In genomic region chr12:113146112-113147057, GRCm38 (mm10) we compare ENCODE assay signal across 8 mouse cellular contexts. TPM values are rescaled to one million over a fixed set of nuclear protein-coding genes. Genes with fewer than 3 reads are reported as not detected.
DNase-seq lines count a peak whose midpoint lies in the region; ATAC-seq and TF ChIP-seq lines count a peak whose summit lies in the region.

Crip1 (plus strand) TSS chr12:113146316.

- TF ChIP-seq CTCF in lung, adult 2 months (IDR thresholded peaks at IDR 0.05; ENCODE audit: insufficient read depth, low read length) = peak; percentile 79

- peak within 1 kb of the TSS; percentile 53 for H3K9ac ChIP-seq in ES-E14 (ENCODE audit: insufficient read depth, low read depth, low read length, poor library complexity, severe bottlenecking)
- no peak within 1 kb of the TSS for H3K9ac ChIP-seq in forebrain, embryonic 15.5 days (replicated peaks)
- H3K9ac ChIP-seq in neural tube, embryonic 14.5 days (replicated peaks; ENCODE audit: low read depth, low read length) = no peak within 1 kb of the TSS

- 10% methylated on average over 45 of the region's 45 CpGs for WGBS in forebrain, embryonic 15.5 days
- 6% methylated on average over 45 of the region's 45 CpGs for WGBS in lung, adult 2 months
- WGBS in neural tube, embryonic 14.5 days = 8% methylated on average over 45 of the region's 45 CpGs

- in situ Hi-C loops in ES-E14 (cut with MboI; ENCODE audit: low sequenced_read_pairs in 2 of 2, unreplicated experiment in 2 of 2) = no loop called here

- peak within 1 kb of the TSS; percentile 11; the same call in 1 of the 2 replicates for H3K4me2 ChIP-seq in forebrain, embryonic 15.5 days (replicated peaks)
- no peak within 1 kb of the TSS for H3K4me2 ChIP-seq in neural tube, embryonic 14.5 days (ENCODE audit: low read depth, low read length)

- H3K4me3 ChIP-seq in ES-E14 (ENCODE audit: insufficient read depth in 1 of 2, low read depth in 1 of 2, low read length in 2 of 2, poor library complexity in 1 of 2, severe bottlenecking in 1 of 2) = peak within 1 kb of the TSS; percentile 8 to 56; a peak in 3 of 4 replicates
- H3K4me3 ChIP-seq in forebrain, embryonic 15.5 days = no peak within 1 kb of the TSS
- H3K4me3 ChIP-seq in lung, adult 2 months (replicated peaks; ENCODE audit: extremely low read depth, low read depth, low read length) = peak within 1 kb of the TSS; percentile 49
- no peak within 1 kb of the TSS for H3K4me3 ChIP-seq in neural tube, embryonic 14.5 days (ENCODE audit: low read depth, low read length)

- peak; percentile 41; the same call in 1 of the 2 replicates for TF ChIP-seq POLR2A in lung, adult 2 months (IDR thresholded peaks at IDR 0.05; ENCODE audit: borderline replicate concordance, extremely low read depth, low read depth, low read length)

- peaks cover 4 to 51% of the 10 kb centered on the region in 2 experiments for H3K4me1 ChIP-seq in ES-E14 (ENCODE audit: control insufficient read depth in 2 of 2, insufficient read depth in 2 of 2, low read length in 2 of 2, poor library complexity in 1 of 2)
- peaks cover 29% of the 10 kb centered on the region for H3K4me1 ChIP-seq in forebrain, embryonic 15.5 days
- peaks cover 59% of the 10 kb centered on the region for H3K4me1 ChIP-seq in lung, adult 2 months (ENCODE audit: control insufficient read depth, insufficient read depth, low read length)
- peaks cover 22% of the 10 kb centered on the region for H3K4me1 ChIP-seq in neural tube, embryonic 14.5 days (ENCODE audit: control insufficient read depth, insufficient read depth, low read length)

- peaks cover 5% of the 10 kb centered on the region; the same call in 1 of the 2 replicates for H3K27me3 ChIP-seq in forebrain, embryonic 15.5 days
- no peaks in the 10 kb centered on the region for H3K27me3 ChIP-seq in neural tube, embryonic 14.5 days (ENCODE audit: control insufficient read depth, insufficient read depth, low read length)

- ATAC-seq in forebrain, embryonic 15.5 days (replicated peaks) = no peak
- ATAC-seq in neural tube, embryonic 14.5 days (ENCODE audit: low read depth) = no peak; the same call in 1 of the 2 replicates

- H3K9me3 ChIP-seq in ES-E14 (ENCODE audit: control insufficient read depth, insufficient read depth, low read depth, low read length) = no peaks in the 10 kb centered on the region
- H3K9me3 ChIP-seq in forebrain, embryonic 15.5 days = no peaks in the 10 kb centered on the region
- no peaks in the 10 kb centered on the region for H3K9me3 ChIP-seq in neural tube, embryonic 14.5 days (ENCODE audit: control insufficient read depth, low read length)

- H3K36me3 ChIP-seq in ES-E14 (ENCODE audit: control insufficient read depth, insufficient read depth, low read length, poor library complexity, severe bottlenecking) = peaks cover 21% of the 10 kb centered on the region
- peaks cover 18% of the 10 kb centered on the region for H3K36me3 ChIP-seq in forebrain, embryonic 15.5 days
- H3K36me3 ChIP-seq in neural tube, embryonic 14.5 days (ENCODE audit: control insufficient read depth, insufficient read depth, low read length) = no peaks in the 10 kb centered on the region

- peak; percentile 86 for DNase-seq in ES-E14 (ENCODE audit: low read depth, low spot score)
- DNase-seq in cerebellum, adult 11-12 months = peak; percentile 83
- DNase-seq in heart, postnatal 10 days = peak; percentile 90 to 95
- DNase-seq in kidney, postnatal 4 days = peak; percentile 91 to 92
- peak; percentile 91 for DNase-seq in lung, adult 2 months
- peak; percentile 87 for DNase-seq in testis, postnatal 10 days (ENCODE audit: low spot score)

- intact Hi-C loops in heart, postnatal 10 days (cut with DNase I) = no loop called here

- H3K27ac ChIP-seq in ES-E14 (ENCODE audit: insufficient read depth, low read depth, low read length, poor library complexity, severe bottlenecking) = no peak within 1 kb of the TSS; the same call in 1 of the 2 replicates
- H3K27ac ChIP-seq in forebrain, embryonic 15.5 days (replicated peaks) = peak within 1 kb of the TSS; percentile 22; the same call in 1 of the 2 replicates
- no peak within 1 kb of the TSS for H3K27ac ChIP-seq in neural tube, embryonic 14.5 days (ENCODE audit: low read depth, low read length)

TF ChIP-seq in ES-E14, 5 proteins besides CTCF, POLR2A, EP300 and RAD21:
- TF ChIP-seq ZC3H11A (IDR thresholded peaks at IDR 0.05; ENCODE audit: borderline replicate concordance, low read depth, low read length) (peak; percentile 32; the same call in 1 of the 2 replicates), HCFC1 (IDR thresholded peaks at IDR 0.05; ENCODE audit: borderline replicate concordance, insufficient read depth, low read length) (no peak)

RNA-seq across cellular contexts. Expression of gene Crip1, which starts in this region (rescaled TPM):
- total RNA-seq in ES-E14 (2012; rRNA removed) = 173 and 210 TPM in 2 replicates
- polyA plus RNA-seq in forebrain, embryonic 15.5 days (2015; fragmentation: Nextera tagmentation; extraction: Ambion mirVana) = 29.1 and 31.5 TPM in 2 replicates
- 100 to 1,000 TPM; 260 to 267 TPM for total RNA-seq in heart, postnatal 10 days (2021)
- polyA plus RNA-seq in lung, adult 2 months (2012; rRNA removed) = 746 and 1,492 TPM in 2 replicates
- 11.7 and 46.0 TPM in 2 replicates for polyA plus RNA-seq in neural tube, embryonic 14.5 days (2014; fragmentation: Nextera tagmentation; extraction: Ambion mirVana)

Comparison
In these comparisons a context has a peak if more than half of its experiments do, and no peak if none do; other contexts are left out.
1. RNA of gene Crip1 (polyA plus RNA-seq): 746 to 1,492 TPM in lung, adult 2 months; 29.1 to 31.5 TPM in forebrain, embryonic 15.5 days and 11.7 to 46.0 TPM in neural tube, embryonic 14.5 days; every median in the first group is over 10 times any median in the second.
2. H3K4me3 ChIP-seq: peak in ES-E14 (2 of 2) and lung, adult 2 months (single experiment); none in forebrain, embryonic 15.5 days (single experiment) and neural tube, embryonic 14.5 days (single experiment).
3. Peak in every context shown above with its lines, with median percentiles within 50 percentile points of each other: DNase-seq.